Mouse (Mus musculus) cerebellum, adult 2 months (tissue): Measurements from ENCODE around the gene Def8. TPM values are rescaled to one million over a fixed set of nuclear protein-coding genes. Genes with fewer than 3 reads are reported as not detected.

Experiments
- DNase-seq, 2 experiments: peaks; one replicate each; pipeline ENCODE4 v3.0.0; 2021
- H3K27ac ChIP-seq: fragments of 200-500 bp; 2 replicates; pipeline ENCODE4 v1.5.1; 2012; ENCODE audit warnings: low read length, control low read depth, inconsistent platforms; ENCODE audit not compliant: insufficient read depth
- H3K27me3 ChIP-seq: fragments of 200-500 bp; 2 replicates; pipeline ENCODE4 v1.6.1; 2012; ENCODE audit warnings: inconsistent platforms, mild to moderate bottlenecking, low read length, moderate library complexity; ENCODE audit not compliant: control insufficient read depth, insufficient read depth
- H3K4me1 ChIP-seq: fragments of 200-500 bp; 2 replicates; pipeline ENCODE4 v1.6.1; 2011; ENCODE audit warnings: low read length; ENCODE audit not compliant: control insufficient read depth, insufficient read depth
- H3K4me3 ChIP-seq: fragments of 200-500 bp; replicated peaks from 2 replicates; pipeline ENCODE3; 2011; ENCODE audit warnings: mild to moderate bottlenecking, low read depth, low read length, control low read depth; ENCODE audit not compliant: insufficient read depth
- CTCF ChIP-seq: fragments of 200-500 bp; IDR thresholded peaks from 2 replicates; pipeline ENCODE4 v1.5.1; 2011; ENCODE audit warnings: low read depth, mild to moderate bottlenecking, control low read depth, low read length, moderate library complexity, borderline replicate concordance; ENCODE audit not compliant: insufficient read depth
- POLR2A ChIP-seq: fragments of 200-500 bp; IDR thresholded peaks from 2 replicates; pipeline ENCODE4 v1.6.1; 2011; ENCODE audit warnings: low read length, control low read depth, borderline replicate concordance; ENCODE audit not compliant: insufficient read depth
- WGBS: fragments of 180-500 bp; shearing (Covaris S2); methylation state at CpG from one replicate; pipeline ENCODE4 v1.1.7; 2018; 5-methylcytosine and 5-hydroxymethylcytosine counted together
- polyA plus RNA-seq: library from polyadenylated mRNA; depleted of rRNA; stranded (reverse); fragments of >200 nt; gene quantifications from 2 replicates; pipeline ENCODE4 v1.2.3, GENCODE M21; 2012

Def8 gene
- polyA plus RNA-seq, 1 experiment, result 73.4 TPM

- peaks cover 15% of the 10 kb centered on the region for H3K4me1 ChIP-seq
- 14% methylated on average over 11 of the region's 11 CpGs for WGBS
- TF ChIP-seq POLR2A (no peak), CTCF (no peak)
- no peaks in the 10 kb centered on the region for H3K27me3 ChIP-seq
- DNase-seq, result peak in 1 of 2 experiments; percentile 57
- no peak overlapping the region for H3K27ac ChIP-seq
- no peak overlapping the region for H3K4me3 ChIP-seq
These were observed 75.6 kb downstream of the Def8 start for GRCm38 (mm10) chr8:123498963-123499362.

- Histone ChIP-seq H3K27me3 (no peaks in the 10 kb centered on the region), H3K4me1 (peaks cover 15% of the 10 kb centered on the region), H3K4me3 (no peak overlapping the region), H3K27ac (no peak overlapping the region)
- peak in 1 of 2 experiments; percentile 42 for DNase-seq
- 21% methylated on average over 11 of the region's 11 CpGs for WGBS
- TF ChIP-seq POLR2A, result no peak
These were observed 76.2 kb downstream of the Def8 start for GRCm38 (mm10) chr8:123499556-123499955.

GRCm38 (mm10) chr8:123502192-123502591 is 78.9 kb downstream of the Def8 start:
- H3K4me3 ChIP-seq, result no peak overlapping the region
- H3K27ac ChIP-seq, result no peak overlapping the region
- peaks cover 15% of the 10 kb centered on the region for H3K4me1 ChIP-seq
- TF ChIP-seq CTCF (no peak), POLR2A (no peak)
- 81% methylated on average over 5 of the region's 5 CpGs for WGBS
- no peak for DNase-seq
- H3K27me3 ChIP-seq, result no peaks in the 10 kb centered on the region

- 96% methylated on average over 6 of the region's 6 CpGs for WGBS
- DNase-seq, result no peak
- Histone ChIP-seq H3K27me3 (no peaks in the 10 kb centered on the region), H3K4me3 (no peak overlapping the region), H3K27ac (no peak overlapping the region), H3K4me1 (peaks cover 13% of the 10 kb centered on the region)
- no peak for TF ChIP-seq POLR2A
- TF ChIP-seq CTCF, result peak; percentile 13; the same call in 1 of the 2 replicates
These were observed 80.6 kb downstream of the Def8 start for GRCm38 (mm10) chr8:123503801-123504467.

DNA sequence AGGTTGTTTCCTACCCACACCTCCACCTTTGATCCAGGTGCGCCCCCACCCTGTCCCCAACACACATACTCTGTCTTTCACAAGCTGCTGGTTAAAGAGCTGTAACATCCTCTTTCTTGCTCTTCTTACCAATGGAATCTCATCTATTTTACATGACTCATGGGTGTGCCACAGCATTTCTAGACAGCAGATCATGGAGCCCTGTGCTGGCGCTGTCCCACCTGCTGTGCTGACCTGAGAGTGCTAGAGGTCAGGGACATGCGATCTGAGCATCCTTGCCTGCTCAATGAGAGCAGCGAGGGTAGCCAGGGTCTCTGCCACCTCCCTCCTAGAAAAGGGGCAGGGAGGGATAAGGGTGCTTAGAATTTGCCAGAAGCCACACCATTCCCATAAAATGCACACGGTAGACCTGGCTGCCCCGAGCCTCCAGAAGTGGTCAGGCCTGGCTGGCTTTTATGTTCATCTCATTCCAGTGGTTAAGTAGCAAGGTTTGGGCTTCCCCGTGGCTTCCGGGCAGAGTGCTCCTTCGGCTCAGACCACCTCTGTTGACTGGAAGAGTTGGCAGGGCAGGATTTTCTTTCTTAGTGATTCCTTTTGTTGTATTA is 81.4 kb downstream of the Def8 start:
- DNase-seq, result no peak
- no peaks in the 10 kb centered on the region for H3K27me3 ChIP-seq
- WGBS, result 87% methylated on average over 9 of the region's 9 CpGs
- no peak overlapping the region for H3K4me3 ChIP-seq
- no peak overlapping the region for H3K27ac ChIP-seq
- TF ChIP-seq POLR2A, result no peak
- TF ChIP-seq CTCF, result no peak
- H3K4me1 ChIP-seq, result peaks cover 5% of the 10 kb centered on the region

DNA sequence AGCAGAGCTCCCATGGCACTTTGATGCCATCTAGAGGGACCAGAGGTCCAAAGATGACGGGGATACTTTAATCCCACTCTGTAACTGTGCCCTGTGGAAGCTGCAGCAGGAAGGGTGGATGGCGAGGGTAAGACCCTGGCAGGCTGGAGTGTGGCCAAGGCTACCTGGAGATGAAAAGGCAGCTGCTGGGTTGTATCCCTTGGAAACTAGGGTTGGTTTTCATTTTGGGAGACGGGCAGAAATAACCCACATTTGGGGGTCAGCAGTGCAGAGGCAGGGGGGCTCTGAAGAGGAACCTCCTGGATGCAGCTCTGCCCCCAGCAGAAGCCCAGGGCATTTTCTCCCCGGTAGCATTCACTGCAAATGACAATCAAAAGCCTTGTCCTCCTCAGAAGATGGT is 81.9 kb downstream of the Def8 start:
- no peak for DNase-seq
- Histone ChIP-seq H3K27ac (no peak overlapping the region), H3K4me1 (no peaks in the 10 kb centered on the region; the same call in 1 of the 2 replicates), H3K4me3 (no peak overlapping the region), H3K27me3 (no peaks in the 10 kb centered on the region)
- 52% methylated on average over 4 of the region's 4 CpGs for WGBS
- no peak for TF ChIP-seq POLR2A
- TF ChIP-seq CTCF, result no peak

DNA sequence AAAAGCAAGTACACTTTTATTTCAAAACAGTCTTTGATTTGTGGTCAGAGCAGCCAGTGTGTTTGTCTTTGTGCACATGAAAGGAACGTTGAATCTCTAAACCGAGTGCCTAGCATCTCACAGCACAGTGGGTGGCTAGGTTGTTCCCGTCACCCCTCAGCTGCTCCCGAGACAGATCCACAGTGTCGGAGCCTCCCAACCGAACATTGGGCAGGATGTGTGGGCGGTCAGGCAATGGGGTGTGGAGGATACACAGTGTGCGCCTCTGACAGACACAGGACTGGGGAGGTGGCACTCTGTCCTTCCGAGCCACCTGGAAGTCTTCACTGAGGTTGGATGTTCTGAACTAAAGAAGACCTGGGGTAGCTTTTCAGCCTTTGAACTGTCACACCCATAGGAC is 82.4 kb downstream of the Def8 start:
- Histone ChIP-seq H3K4me3 (no peak overlapping the region), H3K27ac (no peak overlapping the region), H3K27me3 (no peaks in the 10 kb centered on the region), H3K4me1 (no peaks in the 10 kb centered on the region)
- DNase-seq, result no peak
- 70% methylated on average over 9 of the region's 9 CpGs for WGBS
- TF ChIP-seq CTCF (no peak), POLR2A (no peak)

GRCm38 (mm10) chr8:123507153-123507552 is 83.8 kb downstream of the Def8 start:
- DNase-seq, result no peak
- Histone ChIP-seq H3K27ac (no peak overlapping the region), H3K4me1 (no peaks in the 10 kb centered on the region), H3K27me3 (no peaks in the 10 kb centered on the region), H3K4me3 (no peak overlapping the region)
- no peak for TF ChIP-seq CTCF
- no peak for TF ChIP-seq POLR2A
- 93% methylated on average over 5 of the region's 5 CpGs for WGBS
